Mouse (Mus musculus): Measurements from ENCODE around the gene H60b. TPM values are rescaled to one million over a fixed set of nuclear protein-coding genes. Genes with fewer than 3 reads are reported as not detected.
A peak's percentile ranks its signal among the peaks of the same experiment; 100 is the strongest.
"Not testable (repeated sequence)": the region's sequence is repeated elsewhere in the genome, so short reads cannot be mapped to it uniquely, and the experiment has no call there.

The H60b gene
- total RNA-seq, 1 experiment = 1.3 TPM

DNA sequence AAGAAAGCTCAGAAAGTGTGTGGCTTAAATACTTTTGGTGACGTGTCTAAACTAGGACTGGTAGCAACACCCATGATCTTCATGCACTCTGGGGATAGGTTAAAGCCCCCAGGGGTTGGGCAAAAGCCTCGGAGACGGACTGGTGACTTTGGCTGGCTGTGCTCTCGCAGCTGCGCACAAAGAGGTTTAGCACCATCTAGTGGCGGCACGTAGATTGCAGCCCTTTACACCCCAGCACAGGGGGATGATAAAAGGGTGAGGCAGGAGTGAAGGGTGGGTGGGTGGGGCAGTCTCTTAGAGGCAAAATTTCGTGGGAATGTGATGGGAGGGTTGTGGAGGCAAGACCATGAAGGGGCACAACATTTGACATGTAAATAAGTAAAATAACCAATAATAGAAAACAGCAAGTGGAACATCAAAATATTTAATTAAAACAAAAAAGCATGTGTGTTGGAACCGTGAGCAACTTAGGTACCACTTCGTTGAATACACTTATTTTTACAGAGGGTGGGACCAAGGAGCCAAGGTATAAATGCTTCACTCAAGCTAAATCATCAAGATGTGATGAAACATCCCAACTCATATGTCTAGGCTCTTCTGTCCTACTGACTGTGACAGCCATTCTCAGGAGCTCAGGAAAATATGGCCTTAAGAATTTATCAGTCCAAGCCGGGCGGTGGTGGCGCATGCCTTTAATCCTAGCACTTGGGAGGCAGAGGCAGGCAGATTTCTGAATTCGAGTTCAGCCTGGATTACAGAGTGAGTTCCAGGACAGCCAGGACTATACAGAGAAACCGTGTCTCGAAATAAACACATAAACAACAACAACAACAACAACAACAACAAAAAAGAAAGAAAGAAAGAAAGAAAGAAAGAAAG is 5.6 kb downstream of the H60b start:
- H3K4me3 ChIP-seq (ENCODE audit: insufficient read depth in 1 of 2, low read depth in 1 of 2, low read length in 2 of 2, poor library complexity in 1 of 2, severe bottlenecking in 1 of 2) = peak overlapping the region in 1 of 2 experiments; percentile 54; a peak in 2 of 4 replicates
- not testable (repeated sequence) for H3K27ac ChIP-seq (ENCODE audit: insufficient read depth, low read depth, low read length, poor library complexity, severe bottlenecking); H3K9ac ChIP-seq (ENCODE audit: insufficient read depth, low read depth, low read length, poor library complexity, severe bottlenecking); H3K36me3 ChIP-seq (ENCODE audit: control insufficient read depth, insufficient read depth, low read length, poor library complexity, severe bottlenecking); H3K9me3 ChIP-seq (ENCODE audit: control insufficient read depth, insufficient read depth, low read depth, low read length); H3K4me1 ChIP-seq (ENCODE audit: control insufficient read depth in 2 of 2, insufficient read depth in 2 of 2, low read length in 2 of 2, poor library complexity in 1 of 2); DNase-seq (ENCODE audit: low read depth, low spot score)
- in situ Hi-C loops (cut with MboI; ENCODE audit: low sequenced_read_pairs in 2 of 2, unreplicated experiment in 2 of 2) = loop anchor here (5.0 to 10.0 kb wide), 2 partner anchors 111 to 113 kb away; no protein-coding TSS in a partner anchor
- peak; percentile 21; the same call in 1 of the 2 replicates for TF ChIP-seq ZC3H11A (IDR thresholded peaks at IDR 0.05; ENCODE audit: borderline replicate concordance, low read depth, low read length)

- H3K4me3 ChIP-seq (ENCODE audit: insufficient read depth in 1 of 2, low read depth in 1 of 2, low read length in 2 of 2, poor library complexity in 1 of 2, severe bottlenecking in 1 of 2); H3K4me1 ChIP-seq (ENCODE audit: control insufficient read depth in 2 of 2, insufficient read depth in 2 of 2, low read length in 2 of 2, poor library complexity in 1 of 2); H3K36me3 ChIP-seq (ENCODE audit: control insufficient read depth, insufficient read depth, low read length, poor library complexity, severe bottlenecking); DNase-seq (ENCODE audit: low read depth, low spot score); H3K9me3 ChIP-seq (ENCODE audit: control insufficient read depth, insufficient read depth, low read depth, low read length); H3K9ac ChIP-seq (ENCODE audit: insufficient read depth, low read depth, low read length, poor library complexity, severe bottlenecking); H3K27ac ChIP-seq (ENCODE audit: insufficient read depth, low read depth, low read length, poor library complexity, severe bottlenecking): not testable (repeated sequence)
- in situ Hi-C loops (cut with MboI; ENCODE audit: low sequenced_read_pairs in 2 of 2, unreplicated experiment in 2 of 2) = loop anchor here in 1 of 2 experiments (10.0 kb wide), 1 partner anchor 109 kb away; no protein-coding TSS in a partner anchor
Measured at GRCm38 (mm10) chr10:22165328-22166003, 7.1 kb downstream of the H60b start.

- not testable (repeated sequence) for H3K4me3 ChIP-seq (ENCODE audit: insufficient read depth in 1 of 2, low read depth in 1 of 2, low read length in 2 of 2, poor library complexity in 1 of 2, severe bottlenecking in 1 of 2); H3K9me3 ChIP-seq (ENCODE audit: control insufficient read depth, insufficient read depth, low read depth, low read length); H3K4me1 ChIP-seq (ENCODE audit: control insufficient read depth in 2 of 2, insufficient read depth in 2 of 2, low read length in 2 of 2, poor library complexity in 1 of 2); H3K9ac ChIP-seq (ENCODE audit: insufficient read depth, low read depth, low read length, poor library complexity, severe bottlenecking); DNase-seq (ENCODE audit: low read depth, low spot score); H3K36me3 ChIP-seq (ENCODE audit: control insufficient read depth, insufficient read depth, low read length, poor library complexity, severe bottlenecking); H3K27ac ChIP-seq (ENCODE audit: insufficient read depth, low read depth, low read length, poor library complexity, severe bottlenecking)
- in situ Hi-C loops (cut with MboI; ENCODE audit: low sequenced_read_pairs in 2 of 2, unreplicated experiment in 2 of 2) = loop anchor here in 1 of 2 experiments (10.0 kb wide), 1 partner anchor 109 kb away; no protein-coding TSS in a partner anchor
Measured at GRCm38 (mm10) chr10:22166025-22166424, 7.6 kb downstream of the H60b start.

DNA sequence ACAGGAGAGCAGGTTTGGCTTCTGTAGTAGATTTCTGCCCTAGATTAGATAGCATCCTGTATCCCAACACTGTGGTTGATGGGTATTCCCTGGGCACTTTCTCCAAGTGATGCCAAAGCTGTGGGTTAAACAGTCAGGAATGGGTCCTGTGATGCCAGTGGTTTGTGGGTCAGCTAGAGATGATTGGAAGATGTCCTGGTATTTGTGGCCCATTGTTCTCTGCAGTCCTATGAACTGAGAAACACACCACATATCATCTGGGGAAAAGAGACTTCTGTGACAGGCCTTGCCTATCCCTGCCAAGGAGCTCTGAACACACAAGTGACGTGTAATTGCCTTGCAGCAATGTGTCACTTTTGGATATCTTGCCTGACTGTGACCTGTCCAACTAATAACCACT is 8.7 kb downstream of the H60b start:
- not testable (repeated sequence) for H3K27ac ChIP-seq (ENCODE audit: insufficient read depth, low read depth, low read length, poor library complexity, severe bottlenecking); H3K9me3 ChIP-seq (ENCODE audit: control insufficient read depth, insufficient read depth, low read depth, low read length); DNase-seq (ENCODE audit: low read depth, low spot score); H3K4me1 ChIP-seq (ENCODE audit: control insufficient read depth in 2 of 2, insufficient read depth in 2 of 2, low read length in 2 of 2, poor library complexity in 1 of 2); H3K9ac ChIP-seq (ENCODE audit: insufficient read depth, low read depth, low read length, poor library complexity, severe bottlenecking); H3K36me3 ChIP-seq (ENCODE audit: control insufficient read depth, insufficient read depth, low read length, poor library complexity, severe bottlenecking); H3K4me3 ChIP-seq (ENCODE audit: insufficient read depth in 1 of 2, low read depth in 1 of 2, low read length in 2 of 2, poor library complexity in 1 of 2, severe bottlenecking in 1 of 2)
- in situ Hi-C loops (cut with MboI; ENCODE audit: low sequenced_read_pairs in 2 of 2, unreplicated experiment in 2 of 2) = loop anchor here in 1 of 2 experiments (10.0 kb wide), 1 partner anchor 108 kb away; no protein-coding TSS in a partner anchor

DNA sequence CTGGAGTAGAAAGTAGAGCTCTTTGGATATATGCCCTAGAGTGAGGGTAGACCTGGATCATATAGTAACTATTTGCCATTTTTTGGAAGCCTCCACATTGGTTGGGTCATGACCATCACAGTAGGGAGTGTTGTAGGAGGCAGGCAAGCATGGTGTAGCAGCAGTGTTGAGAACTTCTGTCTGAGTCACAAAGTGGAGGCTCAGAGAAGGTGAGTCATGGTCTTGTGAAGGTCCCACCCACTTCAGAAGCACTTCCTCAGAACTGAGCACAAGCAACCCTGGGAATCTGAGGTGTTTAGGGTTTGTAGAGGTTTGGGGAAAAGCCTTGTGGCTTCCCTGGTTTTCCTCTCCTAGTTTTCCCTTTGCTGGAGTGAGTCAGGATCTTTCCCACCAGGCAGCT is 10.7 kb downstream of the H60b start:
- H3K4me3 ChIP-seq (ENCODE audit: insufficient read depth in 1 of 2, low read depth in 1 of 2, low read length in 2 of 2, poor library complexity in 1 of 2, severe bottlenecking in 1 of 2); H3K9me3 ChIP-seq (ENCODE audit: control insufficient read depth, insufficient read depth, low read depth, low read length); H3K36me3 ChIP-seq (ENCODE audit: control insufficient read depth, insufficient read depth, low read length, poor library complexity, severe bottlenecking); DNase-seq (ENCODE audit: low read depth, low spot score); H3K9ac ChIP-seq (ENCODE audit: insufficient read depth, low read depth, low read length, poor library complexity, severe bottlenecking); H3K4me1 ChIP-seq (ENCODE audit: control insufficient read depth in 2 of 2, insufficient read depth in 2 of 2, low read length in 2 of 2, poor library complexity in 1 of 2); H3K27ac ChIP-seq (ENCODE audit: insufficient read depth, low read depth, low read length, poor library complexity, severe bottlenecking): not testable (repeated sequence)
- in situ Hi-C loops (cut with MboI; ENCODE audit: low sequenced_read_pairs in 2 of 2, unreplicated experiment in 2 of 2) = loop anchor here in 1 of 2 experiments (10.0 kb wide), 1 partner anchor 106 kb away; no protein-coding TSS in a partner anchor

DNA sequence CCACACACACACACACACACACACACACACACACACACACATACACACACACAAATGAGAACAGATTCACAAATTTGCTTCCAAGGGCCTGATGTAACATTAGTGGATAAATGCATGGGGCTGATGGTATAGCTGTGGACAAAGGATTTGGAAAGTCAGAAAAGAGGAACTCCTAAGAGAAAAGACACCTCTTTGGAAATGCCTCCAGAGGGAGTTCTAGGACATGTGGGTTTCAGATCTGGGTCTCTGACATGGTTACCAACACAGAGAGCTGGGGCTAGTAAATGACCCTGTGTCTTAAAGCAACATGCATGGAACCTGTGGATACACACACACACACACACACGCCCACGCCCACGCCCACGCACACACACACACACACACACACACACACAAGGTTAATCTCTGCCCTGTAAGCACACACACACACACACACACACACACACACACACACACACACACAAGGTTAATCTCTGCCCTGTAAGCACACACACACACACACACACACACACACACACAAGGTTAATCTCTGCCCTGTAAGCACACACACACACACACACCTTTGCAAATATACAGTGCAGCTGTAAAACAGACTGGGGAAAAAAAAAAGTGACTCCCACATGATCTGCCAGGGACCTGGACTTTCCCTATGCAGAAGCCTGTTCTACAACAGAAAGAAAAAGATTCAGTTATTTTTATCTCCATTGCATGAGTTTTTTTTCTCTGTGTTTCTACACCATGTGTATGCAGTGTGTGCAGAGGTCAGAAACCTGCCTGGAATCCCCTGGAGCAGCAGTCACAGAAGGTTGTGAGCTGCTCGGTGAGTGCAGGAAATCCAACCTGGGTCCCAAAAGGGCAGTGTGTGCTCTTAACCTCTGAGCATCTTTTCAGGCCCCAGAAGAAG is 14.3 kb downstream of the H60b start:
- in situ Hi-C loops (cut with MboI; ENCODE audit: low sequenced_read_pairs in 2 of 2, unreplicated experiment in 2 of 2); H3K4me3 ChIP-seq (ENCODE audit: insufficient read depth in 1 of 2, low read depth in 1 of 2, low read length in 2 of 2, poor library complexity in 1 of 2, severe bottlenecking in 1 of 2); H3K9ac ChIP-seq (ENCODE audit: insufficient read depth, low read depth, low read length, poor library complexity, severe bottlenecking): not testable (repeated sequence)

DNA sequence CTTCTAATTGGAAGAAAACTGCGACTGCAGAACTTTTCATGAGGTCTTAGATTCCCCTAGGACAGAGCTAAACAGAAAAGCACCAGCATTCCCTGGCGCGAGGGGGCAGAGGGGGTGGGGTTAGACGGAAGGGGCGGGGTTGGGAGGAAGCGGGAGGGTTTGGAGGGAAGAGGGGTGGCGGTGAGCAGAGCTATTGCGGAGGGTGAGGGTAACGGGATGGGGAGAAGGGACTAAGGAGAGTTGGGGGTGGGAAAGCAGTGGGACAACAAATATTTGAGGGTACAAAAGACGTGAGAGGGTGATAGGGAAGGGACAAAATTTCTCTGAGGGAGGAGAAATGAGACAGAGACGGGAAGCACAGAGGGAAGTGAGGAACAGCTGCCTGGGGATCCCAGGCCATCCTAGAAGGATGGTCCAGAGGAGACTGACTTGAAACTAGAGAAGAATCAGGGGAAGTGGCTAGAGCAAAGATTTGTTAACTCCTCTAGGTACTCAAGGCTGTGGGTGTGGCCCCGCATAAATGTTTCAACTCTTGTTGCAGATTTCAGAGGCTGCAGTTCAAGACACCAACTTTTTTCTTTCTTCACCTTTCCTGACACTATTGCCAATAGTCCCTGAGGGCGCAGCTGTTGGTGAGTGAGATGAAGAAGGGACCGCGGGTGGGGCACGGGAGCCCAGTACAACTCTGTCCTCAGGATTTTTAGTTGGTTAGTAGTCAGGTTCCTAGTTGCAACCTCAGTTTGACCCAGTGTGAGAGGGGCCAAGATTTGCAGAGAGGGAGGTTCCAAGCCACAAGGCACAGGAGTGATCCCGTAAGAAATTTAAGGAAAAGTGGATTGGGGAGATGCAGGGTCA is 15.2 kb downstream of the H60b start:
- H3K27ac ChIP-seq (ENCODE audit: insufficient read depth, low read depth, low read length, poor library complexity, severe bottlenecking); H3K9ac ChIP-seq (ENCODE audit: insufficient read depth, low read depth, low read length, poor library complexity, severe bottlenecking); DNase-seq (ENCODE audit: low read depth, low spot score); H3K4me1 ChIP-seq (ENCODE audit: control insufficient read depth in 2 of 2, insufficient read depth in 2 of 2, low read length in 2 of 2, poor library complexity in 1 of 2); H3K36me3 ChIP-seq (ENCODE audit: control insufficient read depth, insufficient read depth, low read length, poor library complexity, severe bottlenecking); H3K9me3 ChIP-seq (ENCODE audit: control insufficient read depth, insufficient read depth, low read depth, low read length); in situ Hi-C loops (cut with MboI; ENCODE audit: low sequenced_read_pairs in 2 of 2, unreplicated experiment in 2 of 2); H3K4me3 ChIP-seq (ENCODE audit: insufficient read depth in 1 of 2, low read depth in 1 of 2, low read length in 2 of 2, poor library complexity in 1 of 2, severe bottlenecking in 1 of 2): not testable (repeated sequence)

More for the DNA sequence above, 14.3 kb downstream of the H60b start:
- not testable (repeated sequence) for H3K4me1 ChIP-seq (ENCODE audit: control insufficient read depth in 2 of 2, insufficient read depth in 2 of 2, low read length in 2 of 2, poor library complexity in 1 of 2); H3K9me3 ChIP-seq (ENCODE audit: control insufficient read depth, insufficient read depth, low read depth, low read length); H3K36me3 ChIP-seq (ENCODE audit: control insufficient read depth, insufficient read depth, low read length, poor library complexity, severe bottlenecking); H3K27ac ChIP-seq (ENCODE audit: insufficient read depth, low read depth, low read length, poor library complexity, severe bottlenecking); DNase-seq (ENCODE audit: low read depth, low spot score)
